Mouse (Mus musculus): Measurements from ENCODE around the gene Tmem132d. TPM values are rescaled to one million over a fixed set of nuclear protein-coding genes. Genes with fewer than 3 reads are reported as not detected.

The Tmem132d gene
- polyA plus RNA-seq, 1 experiment = not detected

GRCm38 (mm10) chr5:128388358-128389141 is 44.3 kb downstream of the Tmem132d start:
- no peaks in the 10 kb centered on the region for H3K27me3 ChIP-seq (replicated peaks; ENCODE audit: control insufficient read depth, insufficient read depth, low read length)
- WGBS = 18% methylated on average over 7 of the region's 7 CpGs

DNA sequence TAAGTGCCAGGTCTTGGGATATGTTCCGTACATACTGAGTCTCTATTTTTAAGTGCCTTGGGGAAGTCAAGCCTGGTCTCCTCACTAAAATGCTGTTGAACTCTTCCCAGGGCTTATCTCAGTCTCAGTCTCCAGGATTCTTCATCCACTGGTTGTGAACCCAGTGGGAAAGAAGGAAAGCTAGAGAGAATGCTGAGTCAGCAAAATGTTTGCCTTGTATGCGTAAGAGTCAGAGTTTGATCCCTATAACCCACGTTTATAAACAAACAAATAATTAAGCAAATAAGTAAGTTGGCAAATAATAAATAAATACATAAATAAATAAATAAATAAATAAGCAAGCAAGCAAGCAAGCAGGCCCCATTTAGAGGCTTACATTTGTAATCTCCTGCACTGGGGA is 63.1 kb downstream of the Tmem132d start:
- DNase-seq = no peak
- no peaks in the 10 kb centered on the region for H3K36me3 ChIP-seq (ENCODE audit: control insufficient read depth, insufficient read depth, low read length)
- no peaks in the 10 kb centered on the region for H3K27me3 ChIP-seq (replicated peaks; ENCODE audit: control insufficient read depth, insufficient read depth, low read length)
- TF ChIP-seq POLR2A (IDR thresholded peaks at IDR 0.05; ENCODE audit: low read depth, low read length) (no peak), CTCF (conservative IDR thresholded peaks at IDR 0.05; ENCODE audit: insufficient read depth, insufficient read length, low read depth, low read length) (no peak)
- H3K4me3 ChIP-seq (ENCODE audit: insufficient read depth, low read depth, low read length) = no peak overlapping the region
- no peak overlapping the region for H3K27ac ChIP-seq (ENCODE audit: insufficient read depth, low read depth, low read length)
- H3K4me1 ChIP-seq (ENCODE audit: control insufficient read depth, insufficient read depth, low read length) = no peaks in the 10 kb centered on the region
- WGBS = 90% methylated on average over 3 of the region's 3 CpGs

More at GRCm38 (mm10) chr5:128388358-128389141, 44.3 kb downstream of the Tmem132d start:
- no peaks in the 10 kb centered on the region for H3K36me3 ChIP-seq (ENCODE audit: control insufficient read depth, insufficient read depth, low read length)
- no peak overlapping the region for H3K4me3 ChIP-seq (ENCODE audit: insufficient read depth, low read depth, low read length)
- no peak for TF ChIP-seq POLR2A (IDR thresholded peaks at IDR 0.05; ENCODE audit: low read depth, low read length)
- TF ChIP-seq CTCF (conservative IDR thresholded peaks at IDR 0.05; ENCODE audit: insufficient read depth, insufficient read length, low read depth, low read length) = no peak
- no peak for DNase-seq
- H3K4me1 ChIP-seq (ENCODE audit: control insufficient read depth, insufficient read depth, low read length) = no peaks in the 10 kb centered on the region
- no peak overlapping the region for H3K27ac ChIP-seq (ENCODE audit: insufficient read depth, low read depth, low read length)

DNA sequence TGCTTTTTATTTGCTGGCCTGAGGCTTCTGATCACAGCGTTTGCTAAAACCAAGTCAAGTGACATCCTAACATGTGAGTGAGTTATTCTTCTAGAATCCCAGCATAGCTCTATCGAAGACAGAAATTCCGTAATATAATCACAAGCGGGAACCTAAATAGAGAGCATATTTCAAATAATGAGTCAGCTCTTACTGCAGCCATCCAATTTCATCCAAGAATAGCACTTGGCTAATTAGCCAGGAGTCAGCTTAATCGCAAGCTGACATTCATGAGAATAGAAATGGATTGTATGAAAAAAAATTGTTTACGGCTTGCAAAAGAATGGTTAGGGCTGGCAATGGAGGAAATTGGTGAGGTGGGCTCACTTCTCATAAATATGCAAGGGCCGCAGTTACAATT is 63.8 kb downstream of the Tmem132d start:
- Histone ChIP-seq H3K27ac (ENCODE audit: insufficient read depth, low read depth, low read length) (no peak overlapping the region), H3K36me3 (ENCODE audit: control insufficient read depth, insufficient read depth, low read length) (no peaks in the 10 kb centered on the region), H3K4me3 (ENCODE audit: insufficient read depth, low read depth, low read length) (no peak overlapping the region), H3K27me3 (replicated peaks; ENCODE audit: control insufficient read depth, insufficient read depth, low read length) (no peaks in the 10 kb centered on the region), H3K4me1 (ENCODE audit: control insufficient read depth, insufficient read depth, low read length) (no peaks in the 10 kb centered on the region)
- TF ChIP-seq POLR2A (IDR thresholded peaks at IDR 0.05; ENCODE audit: low read depth, low read length) (no peak), CTCF (conservative IDR thresholded peaks at IDR 0.05; ENCODE audit: insufficient read depth, insufficient read length, low read depth, low read length) (no peak)
- WGBS = 92% methylated on average over 7 of the region's 7 CpGs
- DNase-seq = no peak

DNA sequence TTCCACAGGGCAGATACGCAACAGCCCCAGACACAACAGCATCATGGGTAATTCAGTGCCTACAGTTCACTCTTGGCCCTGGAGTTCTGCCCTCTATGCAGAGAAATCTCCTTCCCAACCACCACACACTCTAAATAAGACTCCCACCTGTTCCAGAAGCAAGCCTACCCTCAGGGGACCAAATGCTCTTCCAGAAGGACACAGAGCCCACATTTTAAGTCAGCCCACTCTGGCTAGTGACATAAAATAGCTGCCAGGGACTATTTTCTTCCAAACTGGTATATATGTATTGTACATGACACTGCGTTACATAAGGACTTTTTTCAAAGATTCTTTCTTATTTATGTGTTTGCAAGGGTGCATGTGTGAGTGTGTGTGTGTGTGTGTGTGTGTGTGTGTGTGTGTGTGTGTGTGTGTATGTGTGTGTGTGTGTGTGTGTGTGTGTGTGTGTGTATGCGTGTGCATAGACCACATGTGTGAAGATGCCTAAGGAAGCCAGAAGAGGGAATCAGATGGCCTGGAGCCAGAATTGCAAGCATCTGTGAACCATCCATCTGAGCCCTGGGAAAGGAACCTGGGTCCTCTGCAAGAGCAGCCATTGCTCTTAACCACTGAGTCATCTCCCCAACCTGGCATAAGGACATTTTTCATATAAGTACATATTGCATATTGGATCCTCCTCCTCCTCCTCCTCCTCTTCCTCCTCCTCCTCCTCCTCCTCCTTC is 67.5 kb downstream of the Tmem132d start:
- H3K4me3 ChIP-seq (ENCODE audit: insufficient read depth, low read depth, low read length) = no peak overlapping the region
- no peaks in the 10 kb centered on the region for H3K36me3 ChIP-seq (ENCODE audit: control insufficient read depth, insufficient read depth, low read length)
- TF ChIP-seq CTCF (conservative IDR thresholded peaks at IDR 0.05; ENCODE audit: insufficient read depth, insufficient read length, low read depth, low read length) (no peak), POLR2A (IDR thresholded peaks at IDR 0.05; ENCODE audit: low read depth, low read length) (no peak)
- no peak for DNase-seq
- H3K4me1 ChIP-seq (ENCODE audit: control insufficient read depth, insufficient read depth, low read length) = no peaks in the 10 kb centered on the region
- no peak overlapping the region for H3K27ac ChIP-seq (ENCODE audit: insufficient read depth, low read depth, low read length)
- 96% methylated on average over 3 of the region's 3 CpGs for WGBS
- H3K27me3 ChIP-seq (replicated peaks; ENCODE audit: control insufficient read depth, insufficient read depth, low read length) = no peaks in the 10 kb centered on the region

- Histone ChIP-seq H3K36me3 (ENCODE audit: control insufficient read depth, insufficient read depth, low read length) (no peaks in the 10 kb centered on the region), H3K4me1 (ENCODE audit: control insufficient read depth, insufficient read depth, low read length) (no peaks in the 10 kb centered on the region), H3K27me3 (replicated peaks; ENCODE audit: control insufficient read depth, insufficient read depth, low read length) (no peaks in the 10 kb centered on the region), H3K4me3 (ENCODE audit: insufficient read depth, low read depth, low read length) (no peak overlapping the region), H3K27ac (ENCODE audit: insufficient read depth, low read depth, low read length) (no peak overlapping the region)
- DNase-seq = no peak
- 45% methylated on average over 23 of the region's 23 CpGs for WGBS
- no peak for TF ChIP-seq POLR2A (IDR thresholded peaks at IDR 0.05; ENCODE audit: low read depth, low read length)
- TF ChIP-seq CTCF (conservative IDR thresholded peaks at IDR 0.05; ENCODE audit: insufficient read depth, insufficient read length, low read depth, low read length) = no peak
These were observed 71.8 kb downstream of the Tmem132d start for GRCm38 (mm10) chr5:128360946-128361675.

- no peak for DNase-seq
- H3K4me3 ChIP-seq (ENCODE audit: insufficient read depth, low read depth, low read length) = no peak overlapping the region
- TF ChIP-seq CTCF (conservative IDR thresholded peaks at IDR 0.05; ENCODE audit: insufficient read depth, insufficient read length, low read depth, low read length) = no peak
- TF ChIP-seq POLR2A (IDR thresholded peaks at IDR 0.05; ENCODE audit: low read depth, low read length) = no peak
- 28% methylated on average over 2 of the region's 2 CpGs for WGBS
- H3K27ac ChIP-seq (ENCODE audit: insufficient read depth, low read depth, low read length) = no peak overlapping the region
- H3K36me3 ChIP-seq (ENCODE audit: control insufficient read depth, insufficient read depth, low read length) = no peaks in the 10 kb centered on the region
- H3K4me1 ChIP-seq (ENCODE audit: control insufficient read depth, insufficient read depth, low read length) = no peaks in the 10 kb centered on the region
- no peaks in the 10 kb centered on the region for H3K27me3 ChIP-seq (replicated peaks; ENCODE audit: control insufficient read depth, insufficient read depth, low read length)
These were observed 84.0 kb downstream of the Tmem132d start for GRCm38 (mm10) chr5:128348835-128349234.
